Comparison of ENCODE assay signal across 13 mouse cellular contexts in the genomic region with DNA sequence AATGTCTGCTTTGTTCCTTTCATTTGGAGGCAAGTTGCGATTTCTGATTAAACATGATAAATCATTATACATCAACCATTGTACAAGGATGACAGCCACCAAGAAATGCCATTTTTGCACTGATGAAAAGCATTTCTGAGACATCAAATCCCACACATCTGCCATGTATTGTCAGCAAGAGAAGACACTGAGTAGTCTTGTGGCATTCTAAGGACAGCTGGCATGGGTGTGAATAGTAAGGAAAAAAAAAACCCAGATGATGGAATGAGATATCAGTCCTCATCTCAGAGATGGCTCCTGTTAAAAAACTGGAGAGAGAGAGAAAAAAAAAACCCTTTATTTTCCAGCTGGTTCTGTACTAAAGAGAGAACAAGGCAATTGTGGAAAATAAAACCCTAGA.
"Had no signal": no experiment of that assay in that cellular context is flagged by ENCODE, and none has a peak within 500 bp of the region (broad histone marks: within the 10 kb centered on the region; RNA-seq: fewer than 3 reads in every experiment).

No protein-coding gene starts in this region.

- DNase-seq: gastrocnemius, adult 2 months; gastrocnemius, postnatal 10 days; gastrocnemius, postnatal 25 days; heart, adult 18-20 months; heart, postnatal 10 days; heart, postnatal 4 days; kidney, adult 18-20 months; kidney, adult 8-10 months; kidney, postnatal 10 days; kidney, postnatal 25 days; kidney, postnatal 4 days; liver; liver, embryonic 13.5 days had no signal
